Mouse (Mus musculus) embryonic facial prominence, embryonic 12.5 days (tissue): Measurements from ENCODE around the gene Gm3187. TPM values are rescaled to one million over a fixed set of nuclear protein-coding genes. Genes with fewer than 3 reads are reported as not detected.
"Not testable (repeated sequence)": the region's sequence is repeated elsewhere in the genome, so short reads cannot be mapped to it uniquely, and the experiment has no call there.

ENCODE experiments used
- ATAC-seq: fragments of 200-750 bp; cut with Nextera tagmentation; 2 replicates; pipeline ENCODE4 v1.8.0; 2017; ENCODE audit not compliant: insufficient number of reproducible peaks, insufficient read depth, low FRiP score, low TSS enrichment
- H3K27ac ChIP-seq: fragments of 300-500 bp; sonication (generic); 2 replicates; pipeline ENCODE4 v1.5.1; 2016; ENCODE audit warnings: mild to moderate bottlenecking
- H3K27me3 ChIP-seq: fragments of 300-500 bp; sonication (generic); 2 replicates; pipeline ENCODE4 v1.6.1; 2016; ENCODE audit warnings: mild to moderate bottlenecking, moderate library complexity
- H3K36me3 ChIP-seq: fragments of 300-500 bp; sonication (generic); 2 replicates; pipeline ENCODE4 v1.6.1; 2016; ENCODE audit warnings: mild to moderate bottlenecking
- H3K4me1 ChIP-seq: fragments of 300-500 bp; sonication (generic); 2 replicates; pipeline ENCODE4 v1.6.1; 2016
- H3K4me2 ChIP-seq: fragments of 300-500 bp; sonication (generic); replicated peaks from 2 replicates; pipeline ENCODE4 v1.6.1; 2016; ENCODE audit warnings: mild to moderate bottlenecking, moderate library complexity
- H3K4me3 ChIP-seq: fragments of 300-500 bp; sonication (generic); 2 replicates; pipeline ENCODE4 v1.5.1; 2016; ENCODE audit warnings: mild to moderate bottlenecking
- H3K9ac ChIP-seq: fragments of 300-500 bp; sonication (generic); 2 replicates; pipeline ENCODE4 v1.6.1; 2016; ENCODE audit warnings: mild to moderate bottlenecking, moderate library complexity
- H3K9me3 ChIP-seq: fragments of 300-500 bp; sonication (generic); 2 replicates; pipeline ENCODE4 v1.6.1; 2016; ENCODE audit warnings: mild to moderate bottlenecking, moderate library complexity
- WGBS: fragments of 180-500 bp; shearing (Covaris S2); methylation state at CpG from one replicate; pipeline ENCODE4 v1.1.7; 2016; 5-methylcytosine and 5-hydroxymethylcytosine counted together
- polyA plus RNA-seq: library from polyadenylated mRNA; unstranded; fragments of >200 nt; fragmentation: Nextera tagmentation; extraction: Ambion mirVana; gene quantifications from 2 replicates; pipeline ENCODE4 v1.2.1, GENCODE M21; 2016

Gene Gm3187
- polyA plus RNA-seq, result not detected in 2 replicates

DNA sequence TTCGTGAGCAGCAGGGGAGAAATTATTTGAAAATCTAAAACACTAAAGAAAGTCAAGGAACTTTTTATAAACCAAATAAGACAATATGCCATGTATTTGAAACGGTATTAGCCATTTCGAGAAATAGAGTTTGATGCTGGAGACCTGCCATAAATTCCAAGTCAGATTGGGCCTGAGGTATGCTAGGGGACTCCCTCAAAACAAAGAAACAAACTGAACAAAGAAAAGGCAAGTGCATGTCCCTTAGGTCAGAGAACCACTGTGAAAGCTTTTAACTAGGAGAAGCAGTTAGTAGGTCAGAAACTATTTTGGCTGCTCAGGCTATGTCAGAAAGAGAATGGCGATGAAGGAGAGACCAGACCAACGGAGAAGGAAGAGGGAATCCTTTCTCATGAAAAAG is at the start of gene Gm3187:
Gene Gm3187, plus strand, starts transcription at position 301 of the 400 bp plus-strand sequence.
- not testable (repeated sequence) for H3K4me1 ChIP-seq, H3K36me3 ChIP-seq, H3K27ac ChIP-seq, H3K9ac ChIP-seq, H3K4me2 ChIP-seq, H3K27me3 ChIP-seq, H3K4me3 ChIP-seq, H3K9me3 ChIP-seq, ATAC-seq
- WGBS, result 80% methylated on average over 4 of the region's 5 CpGs

GRCm38 (mm10) chr14:5455367-5455766 is 28.6 kb upstream of the Gm3187 start, which contains the start of gene Gm3194:
Gene Gm3194, minus strand, starts transcription at chr14:5455467.
- H3K9me3 ChIP-seq, H3K4me1 ChIP-seq, H3K27me3 ChIP-seq, H3K36me3 ChIP-seq, H3K4me3 ChIP-seq, ATAC-seq, H3K9ac ChIP-seq, H3K4me2 ChIP-seq, H3K27ac ChIP-seq: not testable (repeated sequence)
- WGBS, result no CpG with 5 or more reads among the region's 3 CpGs

GRCm38 (mm10) chr14:5460469-5460868 is 23.5 kb upstream of the Gm3187 start:
- ATAC-seq, H3K9ac ChIP-seq, H3K9me3 ChIP-seq, H3K4me1 ChIP-seq, H3K36me3 ChIP-seq, H3K27me3 ChIP-seq, H3K4me3 ChIP-seq, H3K4me2 ChIP-seq, H3K27ac ChIP-seq: not testable (repeated sequence)
- WGBS, result no CpG with 5 or more reads among the region's 19 CpGs

DNA sequence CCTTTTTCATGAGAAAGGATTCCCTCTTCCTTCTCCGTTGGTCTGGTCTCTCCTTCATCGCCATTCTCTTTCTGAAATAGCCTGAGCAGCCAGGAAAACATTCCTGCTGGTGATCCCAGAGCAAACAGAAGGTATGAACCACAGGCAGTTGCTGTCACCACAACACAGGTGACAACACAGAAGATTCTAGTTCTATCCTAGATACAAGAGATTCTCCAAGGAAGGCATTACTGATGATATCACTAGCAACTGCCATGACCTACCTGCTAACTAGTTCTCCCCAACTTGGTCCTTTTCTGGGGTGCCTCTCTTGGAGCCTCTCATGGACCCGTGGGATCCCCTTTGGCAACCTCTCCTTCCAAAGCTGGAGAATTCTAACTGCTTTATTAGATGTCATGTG is 6.3 kb upstream of the Gm3187 start, which contains the start of gene Gm8246:
Gene Gm8246, minus strand, starts transcription at position 101 of the 400 bp plus-strand sequence.
- H3K27me3 ChIP-seq, H3K36me3 ChIP-seq, H3K9me3 ChIP-seq, H3K9ac ChIP-seq, H3K4me1 ChIP-seq, ATAC-seq, H3K27ac ChIP-seq, H3K4me3 ChIP-seq, H3K4me2 ChIP-seq: not testable (repeated sequence)
- no CpG with 5 or more reads among the region's 3 CpGs for WGBS

DNA sequence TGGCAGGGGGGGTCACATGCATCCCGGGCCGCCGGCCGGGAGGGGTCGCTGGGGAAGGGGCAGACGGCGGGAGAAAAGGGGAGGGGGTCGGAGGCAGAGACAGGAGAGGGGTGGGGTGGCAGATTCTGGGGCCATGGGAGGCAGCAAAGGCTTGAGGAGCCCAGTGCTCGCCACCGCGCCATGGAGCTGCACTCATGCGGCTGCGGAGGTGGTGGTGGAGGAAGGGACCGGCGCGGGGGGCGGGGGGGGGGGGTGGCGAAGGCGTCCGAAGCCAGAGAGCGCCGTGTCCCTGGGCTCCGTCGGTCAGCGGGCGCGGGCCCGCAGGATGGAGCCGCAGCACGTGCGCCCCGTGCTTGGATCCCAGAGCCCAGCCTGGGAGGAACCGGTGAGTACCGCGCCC is 17.4 kb downstream of the Gm3187 start, which contains the start of gene Gm3488:
Gene Gm3488, plus strand, starts transcription at position 301 of the 400 bp plus-strand sequence.
- ATAC-seq, H3K36me3 ChIP-seq, H3K4me3 ChIP-seq, H3K4me2 ChIP-seq, H3K9ac ChIP-seq, H3K27me3 ChIP-seq, H3K9me3 ChIP-seq, H3K4me1 ChIP-seq, H3K27ac ChIP-seq: not testable (repeated sequence)
- WGBS, result no CpG with 5 or more reads among the region's 35 CpGs

DNA sequence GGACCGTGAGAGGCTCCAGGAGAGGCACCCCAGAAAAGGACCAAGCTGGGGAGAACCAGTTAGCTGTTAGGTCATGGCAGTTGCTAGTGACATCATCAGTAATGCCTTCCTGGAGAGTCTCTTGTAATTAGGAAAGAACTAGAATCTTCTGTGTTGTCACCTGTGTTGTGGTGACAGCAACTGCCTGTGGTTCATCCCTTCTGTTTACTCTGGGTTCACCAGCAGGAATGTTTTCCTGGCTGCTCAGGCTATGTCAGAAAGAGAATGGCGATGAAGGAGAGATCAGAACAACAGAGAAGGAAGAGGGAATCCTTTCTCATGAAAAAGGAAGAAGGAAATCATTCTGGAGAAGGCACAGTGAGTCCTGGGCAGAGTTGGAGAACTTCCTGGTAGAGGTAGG is 54.2 kb downstream of the Gm3187 start, which contains the start of gene Gm3532:
Gene Gm3532, plus strand, starts transcription at position 301 of the 400 bp plus-strand sequence.
- not testable (repeated sequence) for H3K27ac ChIP-seq, ATAC-seq, H3K4me1 ChIP-seq, H3K4me2 ChIP-seq, H3K9me3 ChIP-seq, H3K36me3 ChIP-seq, H3K9ac ChIP-seq, H3K27me3 ChIP-seq, H3K4me3 ChIP-seq
- WGBS, result no CpG with 5 or more reads among the region's 2 CpGs

Other genes starting within 250 kb of the Gm3187 start
- gene Gm3526, start 223.6 kb upstream of the Gm3187 start, polyA plus RNA-seq, result not detected in 2 replicates
- gene Gm3542, start 149.3 kb upstream of the Gm3187 start, polyA plus RNA-seq, result not detected in 2 replicates
- gene Gm3500, start 95.2 kb upstream of the Gm3187 start, polyA plus RNA-seq, result 0.59 TPM in 1 of 2 replicates, not detected in the other
- 0.64 and 0.99 TPM in 2 replicates for gene Gm3194, start 28.7 kb upstream of the Gm3187 start, polyA plus RNA-seq
- not detected in 2 replicates for gene Gm8246, start 6.4 kb upstream of the Gm3187 start, polyA plus RNA-seq
- gene Gm3488, start 17.5 kb downstream of the Gm3187 start, polyA plus RNA-seq, result 1.1 and 1.9 TPM in 2 replicates
- gene Gm3532, start 54.3 kb downstream of the Gm3187 start, polyA plus RNA-seq, result not detected in 2 replicates
- not detected in 2 replicates for gene Gm8265, start 148.8 kb downstream of the Gm3187 start, polyA plus RNA-seq
- not detected in 2 replicates for gene Gm9603, start 203.2 kb downstream of the Gm3187 start, polyA plus RNA-seq